Mouse (Mus musculus): ENCODE data around the gene Nsg2.

Nsg2 gene

GRCm38 (mm10) chr11:32020031-32020965 lies 20.0 kb downstream of the Nsg2 start:
- H3K4me3 ChIP-seq (replicated peaks; ENCODE audit: low read length) = no peak overlapping the region; the same call in 1 of the 2 replicates
- no peaks in the 10 kb centered on the region for H3K36me3 ChIP-seq (ENCODE audit: insufficient read depth, low read length)
- no peaks in the 10 kb centered on the region for H3K9me3 ChIP-seq (ENCODE audit: low read length)
- TF ChIP-seq CTCF (conservative IDR thresholded peaks at IDR 0.05; ENCODE audit: low read length) (no peak), POU5F1 (IDR thresholded peaks at IDR 0.05; ENCODE audit: borderline replicate concordance, low read length) (no peak), NANOG (IDR thresholded peaks at IDR 0.05; ENCODE audit: borderline replicate concordance, low read length) (no peak)
- H3K4me1 ChIP-seq (replicated peaks; ENCODE audit: low read depth, low read length) = peaks cover 35% of the 10 kb centered on the region
- 0 out of 2 replicates have a peak, but pooled peaks cover 5% of the 10 kb centered on the region for H3K27me3 ChIP-seq (ENCODE audit: insufficient read depth, low read length)

- Histone ChIP-seq H3K4me1 (replicated peaks; ENCODE audit: low read depth, low read length) (0 out of 2 replicates have a peak, but pooled peaks cover 3% of the 10 kb centered on the region), H3K27me3 (ENCODE audit: insufficient read depth, low read length) (0 out of 2 replicates have a peak, but pooled peaks cover 4% of the 10 kb centered on the region), H3K9me3 (ENCODE audit: low read length) (no peaks in the 10 kb centered on the region), H3K4me3 (replicated peaks; ENCODE audit: low read length) (no peak overlapping the region), H3K36me3 (ENCODE audit: insufficient read depth, low read length) (no peaks in the 10 kb centered on the region)
- TF ChIP-seq CTCF (conservative IDR thresholded peaks at IDR 0.05; ENCODE audit: low read length) = no peak
- TF ChIP-seq NANOG (IDR thresholded peaks at IDR 0.05; ENCODE audit: borderline replicate concordance, low read length) = no peak
- no peak for TF ChIP-seq POU5F1 (IDR thresholded peaks at IDR 0.05; ENCODE audit: borderline replicate concordance, low read length)
Observed at GRCm38 (mm10) chr11:32026634-32027033, 26.4 kb downstream of the Nsg2 start.

GRCm38 (mm10) chr11:32027474-32028342 lies 27.4 kb downstream of the Nsg2 start:
- Histone ChIP-seq H3K4me3 (replicated peaks; ENCODE audit: low read length) (no peak overlapping the region), H3K9me3 (ENCODE audit: low read length) (no peaks in the 10 kb centered on the region), H3K27me3 (ENCODE audit: insufficient read depth, low read length) (0 out of 2 replicates have a peak, but pooled peaks cover 4% of the 10 kb centered on the region), H3K36me3 (ENCODE audit: insufficient read depth, low read length) (no peaks in the 10 kb centered on the region), H3K4me1 (replicated peaks; ENCODE audit: low read depth, low read length) (0 out of 2 replicates have a peak, but pooled peaks cover 3% of the 10 kb centered on the region)
- no peak for TF ChIP-seq CTCF (conservative IDR thresholded peaks at IDR 0.05; ENCODE audit: low read length)
- no peak for TF ChIP-seq NANOG (IDR thresholded peaks at IDR 0.05; ENCODE audit: borderline replicate concordance, low read length)
- TF ChIP-seq POU5F1 (IDR thresholded peaks at IDR 0.05; ENCODE audit: borderline replicate concordance, low read length) = no peak

- Histone ChIP-seq H3K9me3 (ENCODE audit: low read length) (no peaks in the 10 kb centered on the region), H3K4me1 (replicated peaks; ENCODE audit: low read depth, low read length) (0 out of 2 replicates have a peak, but pooled peaks cover 3% of the 10 kb centered on the region), H3K4me3 (replicated peaks; ENCODE audit: low read length) (no peak overlapping the region), H3K27me3 (ENCODE audit: insufficient read depth, low read length) (0 out of 2 replicates have a peak, but pooled peaks cover 4% of the 10 kb centered on the region), H3K36me3 (ENCODE audit: insufficient read depth, low read length) (no peaks in the 10 kb centered on the region)
- TF ChIP-seq NANOG (IDR thresholded peaks at IDR 0.05; ENCODE audit: borderline replicate concordance, low read length) = no peak
- no peak for TF ChIP-seq POU5F1 (IDR thresholded peaks at IDR 0.05; ENCODE audit: borderline replicate concordance, low read length)
- TF ChIP-seq CTCF (conservative IDR thresholded peaks at IDR 0.05; ENCODE audit: low read length) = no peak
Observed at GRCm38 (mm10) chr11:32028605-32029004, 28.3 kb downstream of the Nsg2 start.

- TF ChIP-seq NANOG (IDR thresholded peaks at IDR 0.05; ENCODE audit: borderline replicate concordance, low read length) (no peak), POU5F1 (IDR thresholded peaks at IDR 0.05; ENCODE audit: borderline replicate concordance, low read length) (no peak), CTCF (conservative IDR thresholded peaks at IDR 0.05; ENCODE audit: low read length) (no peak)
- H3K27me3 ChIP-seq (ENCODE audit: insufficient read depth, low read length) = 0 out of 2 replicates have a peak, but pooled peaks cover 4% of the 10 kb centered on the region
- H3K4me3 ChIP-seq (replicated peaks; ENCODE audit: low read length) = no peak overlapping the region
- no peaks in the 10 kb centered on the region for H3K9me3 ChIP-seq (ENCODE audit: low read length)
- no peaks in the 10 kb centered on the region for H3K36me3 ChIP-seq (ENCODE audit: insufficient read depth, low read length)
- H3K4me1 ChIP-seq (replicated peaks; ENCODE audit: low read depth, low read length) = 0 out of 2 replicates have a peak, but pooled peaks cover 2% of the 10 kb centered on the region
Observed at GRCm38 (mm10) chr11:32029356-32029755, 29.1 kb downstream of the Nsg2 start.

GRCm38 (mm10) chr11:32031396-32031795 lies 31.1 kb downstream of the Nsg2 start:
- TF ChIP-seq NANOG (IDR thresholded peaks at IDR 0.05; ENCODE audit: borderline replicate concordance, low read length) (no peak), CTCF (conservative IDR thresholded peaks at IDR 0.05; ENCODE audit: low read length) (no peak), POU5F1 (IDR thresholded peaks at IDR 0.05; ENCODE audit: borderline replicate concordance, low read length) (no peak)
- no peak overlapping the region for H3K4me3 ChIP-seq (replicated peaks; ENCODE audit: low read length)
- no peaks in the 10 kb centered on the region for H3K36me3 ChIP-seq (ENCODE audit: insufficient read depth, low read length)
- 0 out of 2 replicates have a peak, but pooled peaks cover 4% of the 10 kb centered on the region for H3K27me3 ChIP-seq (ENCODE audit: insufficient read depth, low read length)
- H3K9me3 ChIP-seq (ENCODE audit: low read length) = no peaks in the 10 kb centered on the region
- H3K4me1 ChIP-seq (replicated peaks; ENCODE audit: low read depth, low read length) = no peaks in the 10 kb centered on the region

GRCm38 (mm10) chr11:32032053-32032452 lies 31.8 kb downstream of the Nsg2 start:
- H3K4me3 ChIP-seq (replicated peaks; ENCODE audit: low read length) = no peak overlapping the region
- no peaks in the 10 kb centered on the region for H3K9me3 ChIP-seq (ENCODE audit: low read length)
- H3K27me3 ChIP-seq (ENCODE audit: insufficient read depth, low read length) = 0 out of 2 replicates have a peak, but pooled peaks cover 4% of the 10 kb centered on the region
- no peaks in the 10 kb centered on the region for H3K4me1 ChIP-seq (replicated peaks; ENCODE audit: low read depth, low read length)
- H3K36me3 ChIP-seq (ENCODE audit: insufficient read depth, low read length) = no peaks in the 10 kb centered on the region
- TF ChIP-seq NANOG (IDR thresholded peaks at IDR 0.05; ENCODE audit: borderline replicate concordance, low read length) (no peak), CTCF (conservative IDR thresholded peaks at IDR 0.05; ENCODE audit: low read length) (no peak), POU5F1 (IDR thresholded peaks at IDR 0.05; ENCODE audit: borderline replicate concordance, low read length) (no peak)

Data from E14TG2a.4 (cell line).